Mouse (Mus musculus) heart, postnatal 0 days (tissue): ENCODE measurements around the gene Slc2a3. TPM values are rescaled to one million over a fixed set of nuclear protein-coding genes. Genes with fewer than 3 reads are reported as not detected.
"Not testable (repeated sequence)": the region's sequence is repeated elsewhere in the genome, so short reads cannot be mapped to it uniquely, and the experiment has no call there.

Experiments
- ATAC-seq: fragments of 200-750 bp; cut with Nextera tagmentation; 2 replicates; pipeline ENCODE4 v1.8.0; 2017; ENCODE audit warnings: low read depth, moderate number of reproducible peaks, moderate library complexity; ENCODE audit not compliant: insufficient read depth
- DNase-seq: peaks from one replicate; pipeline ENCODE4 v3.0.0-alpha.2; 2016; ENCODE audit warnings: low spot score
- H3K27ac ChIP-seq: fragments of 300-500 bp; sonication (generic); 2 replicates; pipeline ENCODE4 v1.5.1; 2014; ENCODE audit warnings: low read depth, mild to moderate bottlenecking
- H3K27me3 ChIP-seq: fragments of 300-500 bp; sonication (generic); 2 replicates; pipeline ENCODE4 v1.6.1; 2014; ENCODE audit warnings: low read length, mixed read lengths; ENCODE audit not compliant: control insufficient read depth, insufficient read depth
- H3K36me3 ChIP-seq: fragments of 300-500 bp; sonication (generic); replicated peaks from 2 replicates; pipeline ENCODE4 v1.6.1; 2014; ENCODE audit warnings: low read length, mixed read lengths; ENCODE audit not compliant: control insufficient read depth, insufficient read depth
- H3K4me1 ChIP-seq: fragments of 300-500 bp; sonication (generic); 2 replicates; pipeline ENCODE4 v1.6.1; 2014; ENCODE audit warnings: antibody characterized with exemption; ENCODE audit not compliant: control insufficient read depth, insufficient read depth
- H3K4me2 ChIP-seq: fragments of 300-500 bp; sonication (generic); 2 replicates; pipeline ENCODE4 v1.6.1; 2014; ENCODE audit warnings: low read depth, mild to moderate bottlenecking, low read length, moderate library complexity
- H3K4me3 ChIP-seq: fragments of 300-500 bp; sonication (generic); 2 replicates; pipeline ENCODE4 v1.5.1; 2014; ENCODE audit warnings: low read depth, low read length
- H3K9ac ChIP-seq: fragments of 300-500 bp; sonication (generic); replicated peaks from 2 replicates; pipeline ENCODE4 v1.6.1; 2014; ENCODE audit warnings: low read depth, low read length, mixed read lengths
- H3K9me3 ChIP-seq: fragments of 300-500 bp; sonication (generic); replicated peaks from 2 replicates; pipeline ENCODE4 v1.6.1; 2016; ENCODE audit warnings: low read length; ENCODE audit not compliant: control insufficient read depth
- CTCF ChIP-seq: IDR thresholded peaks from 2 replicates; pipeline ENCODE4 v1.5.1; 2016; ENCODE audit warnings: antibody characterized with exemption, control low read depth, low read depth
- EP300 ChIP-seq: IDR thresholded peaks from 2 replicates; pipeline ENCODE4 v1.6.1; 2016; ENCODE audit warnings: antibody characterized with exemption, low read depth
- WGBS: fragments of 180-500 bp; shearing (Covaris S2); extraction: QIAGEN DNeasy Blood & Tissue Kit; methylation state at CpG from one replicate; pipeline ENCODE4 v1.1.7; 2014; 5-methylcytosine and 5-hydroxymethylcytosine counted together
- polyA plus RNA-seq: library from polyadenylated mRNA; unstranded; fragments of >200 nt; fragmentation: Nextera tagmentation; extraction: Ambion mirVana; gene quantifications from 2 replicates; pipeline ENCODE4 v1.2.1, GENCODE M21; 2015
- total RNA-seq: library from RNA; depleted of rRNA; stranded (reverse); fragments of >200 nt; gene quantifications from 2 replicates; pipeline ENCODE4 v1.2.3, GENCODE M21; 2014; ENCODE audit warnings: low replicate concordance

Gene Slc2a3
- total and polyA plus RNA-seq, 2 experiments from 2014 or later, result 1.7 to 21.6 TPM

- Histone ChIP-seq H3K36me3 (no peaks in the 10 kb centered on the region), H3K4me1 (no peaks in the 10 kb centered on the region), H3K9ac (no peak overlapping the region), H3K4me2 (no peak overlapping the region), H3K27me3 (no peaks in the 10 kb centered on the region), H3K27ac (no peak overlapping the region), H3K9me3 (no peaks in the 10 kb centered on the region), H3K4me3 (no peak overlapping the region)
- no peak for TF ChIP-seq EP300
- TF ChIP-seq CTCF, result peak; percentile 75
- DNase-seq, result peak; percentile 64
- ATAC-seq, result no peak
- WGBS, result 23% methylated on average over 2 of the region's 2 CpGs
These were observed 81.5 kb downstream of the Slc2a3 start for GRCm38 (mm10) chr6:122719942-122720341.

GRCm38 (mm10) chr6:122718224-122718623 lies 83.2 kb downstream of the Slc2a3 start:
- not testable (repeated sequence) for DNase-seq, H3K27me3 ChIP-seq, H3K27ac ChIP-seq, H3K36me3 ChIP-seq, H3K9ac ChIP-seq, ATAC-seq, H3K9me3 ChIP-seq, H3K4me1 ChIP-seq, H3K4me3 ChIP-seq, H3K4me2 ChIP-seq
- WGBS, result 79% methylated on average over 1 of the region's 1 CpGs

- H3K9ac ChIP-seq, result no peak overlapping the region
- no peak overlapping the region for H3K4me2 ChIP-seq
- H3K27me3 ChIP-seq, result no peaks in the 10 kb centered on the region
- ATAC-seq (no peak), DNase-seq (no peak)
- no peaks in the 10 kb centered on the region for H3K4me1 ChIP-seq
- 25% methylated on average over 4 of the region's 4 CpGs for whole genome bisulfite sequencing
- H3K9me3 ChIP-seq, result no peaks in the 10 kb centered on the region
- no peak overlapping the region for H3K27ac ChIP-seq
- H3K36me3 ChIP-seq, result no peaks in the 10 kb centered on the region
- TF ChIP-seq EP300 (no peak), CTCF (no peak)
- no peak overlapping the region for H3K4me3 ChIP-seq
These were observed 85.6 kb downstream of the Slc2a3 start for GRCm38 (mm10) chr6:122715886-122716285.

GRCm38 (mm10) chr6:122714707-122715365 lies 86.6 kb downstream of the Slc2a3 start:
- Histone ChIP-seq H3K4me2 (no peak overlapping the region), H3K36me3 (no peaks in the 10 kb centered on the region), H3K27me3 (no peaks in the 10 kb centered on the region), H3K27ac (no peak overlapping the region), H3K4me3 (no peak overlapping the region), H3K4me1 (no peaks in the 10 kb centered on the region), H3K9me3 (no peaks in the 10 kb centered on the region), H3K9ac (no peak overlapping the region)
- no peak for TF ChIP-seq CTCF
- TF ChIP-seq EP300, result no peak
- DNase-seq (no peak), ATAC-seq (no peak)
- WGBS, result 59% methylated on average over 7 of the region's 7 CpGs

GRCm38 (mm10) chr6:122713116-122713515 lies 88.3 kb downstream of the Slc2a3 start:
- H3K36me3 ChIP-seq, H3K27ac ChIP-seq, H3K27me3 ChIP-seq, ATAC-seq, H3K9me3 ChIP-seq, H3K9ac ChIP-seq, DNase-seq, H3K4me3 ChIP-seq, H3K4me2 ChIP-seq, H3K4me1 ChIP-seq: not testable (repeated sequence)
- 87% methylated on average over 7 of the region's 7 CpGs for WGBS

- Histone ChIP-seq H3K27ac (no peak overlapping the region), H3K9me3 (no peaks in the 10 kb centered on the region), H3K4me3 (no peak overlapping the region), H3K4me1 (no peaks in the 10 kb centered on the region), H3K36me3 (no peaks in the 10 kb centered on the region), H3K9ac (no peak overlapping the region), H3K4me2 (no peak overlapping the region), H3K27me3 (0 out of 2 replicates have a peak, but pooled peaks cover 9% of the 10 kb centered on the region)
- no peak for DNase-seq
- no peak for TF ChIP-seq EP300
- no peak for TF ChIP-seq CTCF
- 82% methylated on average over 2 of the region's 2 CpGs for WGBS
- no peak for ATAC-seq
These were observed 90.0 kb downstream of the Slc2a3 start for GRCm38 (mm10) chr6:122711455-122711854.
